Mouse (Mus musculus): ENCODE measurements around the gene Adamts9.

Gene Adamts9

GRCm38 (mm10) chr6:92809818-92810217 is 133.5 kb downstream of the Adamts9 start:
- no peak for DNase-seq (ENCODE audit: low read depth, low spot score)

- no peak for DNase-seq (ENCODE audit: low read depth, low spot score)
These were observed 138.9 kb downstream of the Adamts9 start for GRCm38 (mm10) chr6:92804254-92804971.

GRCm38 (mm10) chr6:92803213-92803612 is 140.1 kb downstream of the Adamts9 start:
- no peak for DNase-seq (ENCODE audit: low read depth, low spot score)

- DNase-seq (ENCODE audit: low read depth, low spot score) = no peak
These were observed 140.9 kb downstream of the Adamts9 start for GRCm38 (mm10) chr6:92802421-92802820.

GRCm38 (mm10) chr6:92801462-92801861 is 141.8 kb downstream of the Adamts9 start:
- no peak for DNase-seq (ENCODE audit: low read depth, low spot score)

- DNase-seq (ENCODE audit: low read depth, low spot score) = no peak
These were observed 149.5 kb downstream of the Adamts9 start for GRCm38 (mm10) chr6:92793804-92794203.

- peak; percentile 27 for DNase-seq (ENCODE audit: low read depth, low spot score)
These were observed 155.9 kb downstream of the Adamts9 start for GRCm38 (mm10) chr6:92787376-92787712.

GRCm38 (mm10) chr6:92786701-92787375 is 156.5 kb downstream of the Adamts9 start:
- no peak for DNase-seq (ENCODE audit: low read depth, low spot score)

GRCm38 (mm10) chr6:92784782-92785181 is 158.5 kb downstream of the Adamts9 start:
- DNase-seq (ENCODE audit: low read depth, low spot score) = no peak

GRCm38 (mm10) chr6:92781446-92781845 is 161.8 kb downstream of the Adamts9 start:
- no peak for DNase-seq (ENCODE audit: low read depth, low spot score)

- no peak for DNase-seq (ENCODE audit: low read depth, low spot score)
These were observed 163.4 kb downstream of the Adamts9 start for GRCm38 (mm10) chr6:92779935-92780205.

- no peak for DNase-seq (ENCODE audit: low read depth, low spot score)
These were observed 164.0 kb downstream of the Adamts9 start for GRCm38 (mm10) chr6:92779140-92779934.

- no peak for DNase-seq (ENCODE audit: low read depth, low spot score)
These were observed 166.9 kb downstream of the Adamts9 start for GRCm38 (mm10) chr6:92776356-92776755.

- DNase-seq (ENCODE audit: low read depth, low spot score) = no peak
These were observed 180.9 kb downstream of the Adamts9 start for GRCm38 (mm10) chr6:92762372-92762771.

- no peak for DNase-seq (ENCODE audit: low read depth, low spot score)
These were observed 183.7 kb downstream of the Adamts9 start for GRCm38 (mm10) chr6:92759616-92760015.

- DNase-seq (ENCODE audit: low read depth, low spot score) = no peak
These were observed 187.5 kb downstream of the Adamts9 start for GRCm38 (mm10) chr6:92755826-92756225.

- DNase-seq (ENCODE audit: low read depth, low spot score) = peak; percentile 41
These were observed 190.6 kb downstream of the Adamts9 start for GRCm38 (mm10) chr6:92752737-92753136.

- DNase-seq (ENCODE audit: low read depth, low spot score) = peak; percentile 64
These were observed 193.9 kb downstream of the Adamts9 start for GRCm38 (mm10) chr6:92749420-92749819.

- DNase-seq (ENCODE audit: low read depth, low spot score) = peak; percentile 72
These were observed 199.7 kb downstream of the Adamts9 start for GRCm38 (mm10) chr6:92743605-92744004.

GRCm38 (mm10) chr6:92737116-92737515 is 206.2 kb downstream of the Adamts9 start:
- no peak for DNase-seq (ENCODE audit: low read depth, low spot score)

- DNase-seq (ENCODE audit: low read depth, low spot score) = no peak
These were observed 209.6 kb downstream of the Adamts9 start for GRCm38 (mm10) chr6:92733651-92734050.

GRCm38 (mm10) chr6:92728514-92728913 is 214.8 kb downstream of the Adamts9 start:
- no peak for DNase-seq (ENCODE audit: low read depth, low spot score)

- DNase-seq (ENCODE audit: low read depth, low spot score) = peak; percentile 73
These were observed 215.2 kb downstream of the Adamts9 start for GRCm38 (mm10) chr6:92728084-92728483.
